Mouse (Mus musculus): ENCODE measurements around the gene Tcl1b5.

Gene Tcl1b5

DNA sequence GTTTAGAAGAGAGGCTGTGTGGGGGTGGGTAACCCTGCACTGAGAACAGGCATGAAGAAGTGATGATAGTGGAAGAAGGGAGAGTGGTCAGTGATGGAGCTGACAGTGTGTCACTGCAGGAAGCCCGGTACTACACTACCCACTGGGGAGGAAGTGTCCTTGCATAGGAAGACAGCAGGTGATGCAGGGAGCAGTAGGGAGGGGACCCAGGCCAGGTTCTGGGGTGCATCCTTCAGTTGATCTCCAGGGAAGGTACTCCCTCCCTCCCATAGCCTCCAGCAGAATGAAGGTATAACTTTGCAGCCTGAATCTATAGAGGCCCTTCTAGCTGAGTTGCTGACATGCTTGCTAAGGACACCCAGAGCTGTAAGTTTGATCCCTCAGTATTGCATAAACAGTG is 30.9 kb downstream of the Tcl1b5 start:
- no peak for DNase-seq (ENCODE audit: extremely low read depth, low read depth)

DNA sequence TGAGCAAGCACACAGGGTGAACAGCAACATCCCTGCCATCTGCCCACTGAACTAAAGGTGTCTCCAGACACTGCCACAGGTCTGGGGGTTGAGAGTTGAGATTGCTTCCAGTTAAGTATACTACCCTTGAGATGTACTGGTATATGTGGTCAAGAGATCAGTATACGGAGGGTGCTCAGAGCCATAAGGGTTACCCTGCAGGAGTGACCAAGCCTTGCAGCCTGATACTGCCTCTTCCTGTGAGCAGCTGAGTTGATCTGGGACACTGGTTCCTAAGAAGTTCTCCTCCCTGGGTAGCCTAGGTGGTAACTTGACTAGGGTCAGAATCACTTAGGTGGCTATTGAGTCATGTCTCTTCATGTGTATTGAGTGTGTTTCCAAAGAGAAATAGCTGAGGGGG is 32.3 kb downstream of the Tcl1b5 start:
- DNase-seq (ENCODE audit: extremely low read depth, low read depth): no peak

DNA sequence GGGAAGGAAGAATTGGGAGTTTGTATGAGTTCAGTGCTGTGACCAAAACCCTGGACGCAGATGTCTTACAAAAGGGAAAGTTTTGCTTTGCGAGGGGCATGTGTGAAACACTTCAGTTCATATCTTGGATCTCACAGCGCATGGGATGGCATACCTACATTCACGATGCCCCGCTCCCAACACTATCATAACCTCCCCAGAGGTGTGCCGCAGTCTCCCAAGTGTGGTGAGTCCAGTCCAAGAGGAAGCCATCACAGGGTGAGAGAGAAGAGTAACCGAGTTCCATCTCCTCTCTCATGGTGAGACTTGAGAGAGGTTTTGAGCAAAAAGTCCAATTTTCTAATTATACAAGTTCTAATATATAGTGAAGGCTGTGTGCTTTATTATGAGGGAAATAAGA is 33.1 kb downstream of the Tcl1b5 start:
- no peak for DNase-seq (ENCODE audit: extremely low read depth, low read depth)

DNA sequence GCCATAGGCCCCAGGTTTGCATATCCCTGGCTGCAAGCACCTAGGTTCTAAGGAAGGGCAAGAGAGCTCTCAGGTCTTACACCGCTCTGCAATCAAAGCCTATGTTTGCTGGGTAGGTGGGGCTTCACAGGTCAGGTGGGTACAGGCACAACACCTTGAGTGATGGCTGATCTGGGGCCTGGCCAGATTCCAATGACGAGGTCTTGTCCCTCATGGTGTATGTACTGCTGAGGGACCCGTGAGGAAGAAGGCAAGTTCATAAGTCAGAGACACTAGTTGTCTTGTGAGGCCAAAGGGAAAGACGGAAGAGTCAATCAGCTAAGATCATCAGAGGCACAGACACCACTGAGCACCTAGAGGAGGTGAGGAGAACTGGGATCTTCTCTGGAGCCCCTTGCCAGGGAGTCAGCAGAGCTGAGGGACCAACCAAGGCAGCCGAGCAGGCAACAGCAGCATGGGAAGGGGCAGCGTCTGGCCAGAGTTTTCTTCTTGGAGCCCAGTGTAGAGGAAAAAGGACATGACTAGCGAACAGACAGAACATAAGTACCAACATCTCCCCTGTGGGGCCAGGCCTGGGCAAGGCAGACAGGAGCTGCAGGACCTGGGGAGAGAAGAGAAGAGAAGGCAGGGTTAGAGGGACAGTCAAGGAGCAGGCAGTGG is 41.1 kb downstream of the Tcl1b5 start:
- no peak for DNase-seq (ENCODE audit: extremely low read depth, low read depth)

DNA sequence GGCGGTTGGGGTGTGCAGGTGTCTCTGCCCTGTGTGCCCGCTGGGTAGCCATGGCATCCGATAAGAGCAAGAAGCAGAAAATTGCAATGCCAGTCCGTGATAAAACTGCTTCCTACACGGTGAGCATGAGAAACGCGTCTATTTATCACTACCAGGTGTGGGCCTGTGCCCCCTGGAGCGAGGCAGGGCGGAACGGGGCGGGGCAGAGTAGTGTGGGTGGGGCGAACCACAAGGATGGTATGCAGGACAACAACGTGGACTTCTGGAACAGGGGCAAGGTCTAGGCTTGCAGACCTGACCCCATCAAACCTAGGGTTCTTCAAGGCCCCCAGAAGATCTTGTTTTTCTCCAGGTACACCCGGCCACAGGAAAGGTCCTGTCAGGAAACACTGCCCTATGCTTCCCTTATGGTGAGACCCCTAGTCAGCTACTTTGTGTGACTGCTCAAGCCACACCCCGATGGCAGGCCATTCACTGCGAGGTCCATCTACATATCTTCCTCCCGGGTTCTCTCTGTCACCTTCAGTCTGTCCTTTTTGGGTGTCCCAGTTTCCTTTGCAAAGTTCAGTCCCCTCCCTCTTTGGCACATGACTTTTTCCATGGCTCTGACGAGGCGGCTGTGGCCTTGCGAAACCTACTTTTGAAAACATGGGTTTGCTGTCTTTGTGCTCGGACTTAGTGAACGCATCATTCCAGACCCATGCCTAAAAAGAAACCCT is 46.6 kb downstream of the Tcl1b5 start, which contains the start of gene Tcl1:
Gene Tcl1 (minus strand): TSS at position 193 of the 719 bp plus-strand sequence.
- DNase-seq (ENCODE audit: extremely low read depth, low read depth): no peak

DNA sequence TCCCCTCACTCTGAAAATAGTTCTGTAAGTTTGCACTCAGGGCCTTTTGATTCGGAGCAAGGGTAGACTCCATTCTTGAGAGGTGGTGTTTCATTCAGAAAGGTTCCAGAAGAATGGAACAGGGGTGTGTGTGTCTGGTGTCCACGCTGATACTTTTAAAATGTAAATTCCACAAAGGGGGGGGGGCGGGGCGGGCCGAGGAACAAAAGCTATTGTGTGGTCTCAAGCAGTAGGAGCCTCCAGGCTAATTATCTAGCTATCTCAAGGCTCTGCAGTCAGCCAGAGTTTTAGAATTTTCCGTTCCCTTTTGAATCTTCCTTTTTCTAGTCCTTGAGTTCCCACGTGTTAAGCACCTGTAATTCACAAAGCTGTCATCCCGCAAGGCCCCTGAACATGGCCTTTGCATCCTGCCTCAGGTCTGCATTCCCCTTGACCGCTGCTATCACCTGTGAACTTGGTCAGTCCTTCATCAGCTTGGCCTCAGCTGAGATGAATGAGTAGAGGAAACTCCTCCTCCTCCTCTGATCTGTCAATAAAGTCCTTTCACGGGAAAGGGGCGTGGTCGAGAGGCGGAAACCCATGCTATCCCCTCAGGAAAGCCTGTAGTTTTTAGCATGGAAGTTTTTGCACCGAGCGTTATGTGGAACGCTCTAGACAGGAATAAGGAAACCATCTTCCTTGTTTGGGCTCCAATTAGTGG is 48.6 kb downstream of the Tcl1b5 start:
- no peak for DNase-seq (ENCODE audit: extremely low read depth, low read depth)
